Mouse (Mus musculus) stomach, embryonic 16.5 days (tissue): ENCODE data around the gene Mapk6. TPM values are rescaled to one million over a fixed set of nuclear protein-coding genes. Genes with fewer than 3 reads are reported as not detected.

Experiments used
- ATAC-seq: fragments of 200-750 bp; cut with Nextera tagmentation; 2 replicates; pipeline ENCODE4 v1.8.0; 2017; ENCODE audit warnings: moderate number of reproducible peaks, moderate TSS enrichment; ENCODE audit not compliant: insufficient read depth, low FRiP score
- H3K27ac ChIP-seq: fragments of 300-500 bp; sonication (generic); 2 replicates; pipeline ENCODE4 v1.5.1; 2014; ENCODE audit warnings: low read length
- H3K27me3 ChIP-seq: fragments of 300-500 bp; sonication (generic); 2 replicates; pipeline ENCODE4 v1.6.1; 2014; ENCODE audit warnings: low read length, control low read depth, mixed read lengths; ENCODE audit not compliant: control insufficient read depth, insufficient read depth
- H3K36me3 ChIP-seq: fragments of 300-500 bp; sonication (generic); 2 replicates; pipeline ENCODE4 v1.6.1; 2014; ENCODE audit warnings: low read length; ENCODE audit not compliant: control insufficient read depth, insufficient read depth
- H3K4me1 ChIP-seq: fragments of 300-500 bp; sonication (generic); 2 replicates; pipeline ENCODE4 v1.6.1; 2014; ENCODE audit warnings: low read length, control low read depth, mixed read lengths; ENCODE audit not compliant: control insufficient read depth, insufficient read depth
- H3K4me2 ChIP-seq: fragments of 300-500 bp; sonication (generic); 2 replicates; pipeline ENCODE4 v1.6.1; 2014; ENCODE audit warnings: low read depth, low read length, mixed read lengths
- H3K4me3 ChIP-seq: fragments of 300-500 bp; sonication (generic); replicated peaks from 2 replicates; pipeline ENCODE4 v1.5.1; 2014; ENCODE audit warnings: mild to moderate bottlenecking, low read length
- H3K9ac ChIP-seq: fragments of 300-500 bp; sonication (generic); 2 replicates; pipeline ENCODE4 v1.6.1; 2014; ENCODE audit warnings: low read length
- H3K9me3 ChIP-seq: fragments of 300-500 bp; sonication (generic); replicated peaks from 2 replicates; pipeline ENCODE4 v1.6.1; 2016; ENCODE audit warnings: low read length, control low read depth; ENCODE audit not compliant: control insufficient read depth
- WGBS: fragments of 180-500 bp; shearing (Covaris S2); extraction: QIAGEN DNeasy Blood & Tissue Kit; methylation state at CpG from one replicate; pipeline ENCODE4 v1.1.7; 2014; 5-methylcytosine and 5-hydroxymethylcytosine counted together
- polyA plus RNA-seq: library from polyadenylated mRNA; unstranded; fragments of >200 nt; fragmentation: Nextera tagmentation; extraction: Ambion mirVana; gene quantifications from 2 replicates; pipeline ENCODE4 v1.2.1, GENCODE M21; 2015

The Mapk6 gene
- polyA plus RNA-seq, 1 experiment from 2014 or later = 49.1 TPM

DNA sequence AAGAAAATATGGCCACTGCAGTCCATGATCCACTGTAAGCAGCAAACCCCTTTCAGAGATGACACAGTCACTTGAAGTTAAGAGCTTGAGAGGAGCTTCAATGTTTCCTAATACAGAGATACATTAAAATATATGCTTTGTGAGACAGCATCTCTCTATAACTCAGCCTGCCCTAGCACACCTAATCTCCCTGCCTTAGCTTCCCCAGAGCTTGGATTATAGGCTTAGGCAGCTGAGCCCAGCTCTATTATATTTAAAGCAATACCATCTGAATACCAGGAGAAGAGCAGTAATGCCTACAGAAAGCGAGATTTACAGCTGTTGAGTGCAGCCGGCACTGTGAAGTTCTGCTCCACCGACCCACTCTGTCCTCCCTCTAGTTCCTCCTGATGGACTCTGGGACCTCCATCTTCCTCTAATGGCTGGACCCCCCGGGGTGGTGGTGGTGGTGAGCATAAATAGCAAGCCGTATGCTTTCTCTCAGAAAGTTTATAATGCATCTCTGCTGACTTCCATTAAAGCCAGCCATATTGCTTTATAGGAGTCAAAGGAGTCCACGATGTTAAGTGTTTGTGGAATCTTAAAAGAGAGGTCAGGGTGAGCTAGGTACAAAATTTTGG is 1.2 kb upstream of the Mapk6 start:
- no peaks in the 10 kb centered on the region for H3K27me3 ChIP-seq
- H3K4me1 ChIP-seq = peaks cover 21% of the 10 kb centered on the region
- H3K36me3 ChIP-seq = no peaks in the 10 kb centered on the region
- H3K9me3 ChIP-seq = no peaks in the 10 kb centered on the region
- peak overlapping the region; percentile 94 for H3K4me2 ChIP-seq
- H3K27ac ChIP-seq = peak overlapping the region; percentile 96
- no peak for ATAC-seq
- no peak overlapping the region for H3K9ac ChIP-seq
- WGBS = 66% methylated on average over 6 of the region's 6 CpGs
- no peak overlapping the region for H3K4me3 ChIP-seq

DNA sequence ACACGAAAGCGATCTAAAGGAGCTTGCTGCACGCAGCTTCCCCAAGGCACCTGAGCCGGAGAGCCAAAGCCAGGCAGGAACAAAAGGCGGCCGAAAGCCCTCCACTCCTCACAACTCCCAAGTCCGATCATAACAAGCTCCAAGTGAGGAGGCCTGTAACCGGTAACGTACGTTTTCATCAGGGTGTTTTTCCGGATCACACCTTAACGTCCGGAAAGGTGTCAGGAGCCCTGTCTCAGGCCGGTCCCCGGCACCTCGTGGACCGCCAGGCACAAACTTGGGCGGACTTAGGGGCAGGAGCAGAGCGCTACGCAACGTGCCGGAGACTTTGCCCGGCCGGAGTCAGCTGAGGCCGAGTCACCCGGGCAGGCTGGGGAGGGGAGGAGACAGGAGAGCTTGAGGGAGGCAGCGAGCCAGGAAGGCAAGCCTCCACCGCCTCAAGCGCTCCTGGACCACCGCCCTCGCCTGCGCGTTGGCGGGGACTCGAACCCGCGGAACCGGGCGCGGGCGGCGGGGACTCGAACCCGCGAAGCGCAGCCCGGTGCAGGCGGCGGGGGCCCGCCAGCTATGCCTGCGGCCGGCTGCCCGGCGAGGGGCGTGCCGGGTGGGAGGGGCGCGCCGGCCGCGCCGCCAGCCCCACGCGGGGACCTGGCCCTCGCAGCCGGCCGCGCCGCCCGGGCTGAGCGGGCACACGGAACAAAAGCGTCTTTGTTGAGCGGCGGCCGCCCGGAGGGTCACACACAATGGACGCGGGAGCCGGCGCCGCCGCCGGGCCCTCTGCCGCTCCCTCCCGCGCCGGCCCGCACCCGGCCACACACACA is 564 bp downstream of the Mapk6 start:
- Histone ChIP-seq H3K36me3 (no peaks in the 10 kb centered on the region), H3K27me3 (no peaks in the 10 kb centered on the region), H3K4me1 (peaks cover 26% of the 10 kb centered on the region), H3K9me3 (no peaks in the 10 kb centered on the region), H3K4me3 (peak overlapping the region; percentile 65), H3K27ac (peak overlapping the region; percentile 96), H3K9ac (peak overlapping the region; percentile 91), H3K4me2 (peak overlapping the region; percentile 88)
- peak; percentile 85 for ATAC-seq
- under 1% methylated on average over 85 of the region's 90 CpGs for WGBS

DNA sequence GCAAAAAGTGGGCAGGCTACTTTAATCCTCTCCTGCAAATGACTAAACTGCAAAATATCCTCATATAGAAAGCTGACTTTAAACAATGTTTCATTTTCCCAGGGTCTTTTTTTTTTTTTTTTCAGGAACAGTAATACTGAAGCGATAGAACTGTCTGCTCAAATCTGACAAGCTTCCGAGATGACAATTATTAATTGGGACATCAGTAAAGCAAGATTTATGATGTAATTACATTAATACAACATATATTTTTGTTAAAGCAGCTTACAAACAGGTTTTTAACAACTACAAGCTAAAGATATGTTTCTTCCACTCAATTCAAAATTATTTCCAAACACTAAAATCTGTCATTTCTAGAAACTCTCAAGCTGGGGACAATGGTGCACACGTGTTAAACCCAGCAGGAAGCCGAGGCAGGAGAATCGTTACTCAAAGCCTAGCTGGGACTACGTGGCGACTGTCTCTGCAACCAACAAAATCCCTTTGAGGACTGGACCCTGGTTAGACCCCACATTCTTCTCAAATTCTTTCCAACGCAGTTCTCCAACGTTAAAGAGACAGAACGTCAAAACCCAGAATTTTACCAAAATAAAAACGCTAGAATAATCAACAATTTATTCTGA is 1.5 kb downstream of the Mapk6 start:
- no peak for ATAC-seq
- H3K27ac ChIP-seq = peak overlapping the region; percentile 96

DNA sequence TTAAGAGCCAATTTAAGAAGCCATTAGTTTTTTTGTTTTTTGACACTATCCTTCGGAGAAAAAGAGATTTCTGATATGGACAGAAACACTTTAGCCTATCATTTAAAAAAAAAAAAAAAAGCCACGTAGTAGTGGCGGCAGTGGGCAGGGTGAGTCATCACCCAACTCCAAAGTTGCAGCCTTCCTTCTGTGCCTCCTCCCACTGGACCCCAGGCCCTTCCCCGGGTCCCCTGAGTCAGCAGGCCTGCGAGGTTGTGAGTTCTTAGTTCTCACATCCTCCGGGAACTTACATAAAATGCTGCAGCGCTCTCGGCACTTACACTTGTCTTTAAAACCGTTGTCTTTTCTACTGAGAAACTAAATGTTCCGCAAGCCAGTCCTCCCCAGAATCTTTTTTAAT is 2.0 kb downstream of the Mapk6 start:
- no peak for ATAC-seq
- Histone ChIP-seq H3K4me2 (peak overlapping the region; percentile 88), H3K4me1 (peaks cover 19% of the 10 kb centered on the region), H3K36me3 (no peaks in the 10 kb centered on the region), H3K27ac (peak overlapping the region; percentile 67), H3K9me3 (no peaks in the 10 kb centered on the region), H3K27me3 (no peaks in the 10 kb centered on the region), H3K9ac (peak overlapping the region; percentile 56), H3K4me3 (peak overlapping the region; percentile 30)
- WGBS = 11% methylated on average over 10 of the region's 10 CpGs

More for the DNA sequence above, 1.5 kb downstream of the Mapk6 start:
- peaks cover 22% of the 10 kb centered on the region for H3K4me1 ChIP-seq
- no peaks in the 10 kb centered on the region for H3K9me3 ChIP-seq
- no peaks in the 10 kb centered on the region for H3K36me3 ChIP-seq
- WGBS = 4% methylated on average over 11 of the region's 11 CpGs
- peak overlapping the region; percentile 88 for H3K4me2 ChIP-seq
- H3K4me3 ChIP-seq = peak overlapping the region; percentile 65
- no peaks in the 10 kb centered on the region for H3K27me3 ChIP-seq
- peak overlapping the region; percentile 91 for H3K9ac ChIP-seq

DNA sequence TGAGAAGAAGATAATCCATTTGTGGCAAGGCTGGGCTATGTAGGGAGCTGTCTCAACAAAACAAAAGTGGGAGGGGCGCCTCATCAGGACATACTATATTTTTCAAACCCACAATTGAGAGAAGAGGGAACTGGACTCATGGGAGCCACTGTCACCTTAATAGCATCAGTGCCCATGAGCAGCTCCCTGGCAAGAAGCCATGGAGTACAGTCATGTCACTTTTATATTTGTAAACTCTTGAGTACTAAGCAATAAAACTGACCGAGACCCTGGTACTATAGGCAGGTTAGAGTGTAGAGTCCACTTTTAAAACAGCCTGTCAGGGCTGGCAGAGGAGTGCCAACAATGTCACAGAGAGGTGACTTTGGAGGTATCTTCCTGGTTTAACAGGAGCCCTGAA is 3.7 kb downstream of the Mapk6 start:
- Histone ChIP-seq H3K4me2 (no peak overlapping the region), H3K9me3 (no peaks in the 10 kb centered on the region), H3K27me3 (no peaks in the 10 kb centered on the region), H3K27ac (no peak overlapping the region), H3K9ac (no peak overlapping the region), H3K36me3 (no peaks in the 10 kb centered on the region), H3K4me3 (no peak overlapping the region), H3K4me1 (peaks cover 29% of the 10 kb centered on the region)
- 83% methylated on average over 2 of the region's 2 CpGs for WGBS
- ATAC-seq = no peak

DNA sequence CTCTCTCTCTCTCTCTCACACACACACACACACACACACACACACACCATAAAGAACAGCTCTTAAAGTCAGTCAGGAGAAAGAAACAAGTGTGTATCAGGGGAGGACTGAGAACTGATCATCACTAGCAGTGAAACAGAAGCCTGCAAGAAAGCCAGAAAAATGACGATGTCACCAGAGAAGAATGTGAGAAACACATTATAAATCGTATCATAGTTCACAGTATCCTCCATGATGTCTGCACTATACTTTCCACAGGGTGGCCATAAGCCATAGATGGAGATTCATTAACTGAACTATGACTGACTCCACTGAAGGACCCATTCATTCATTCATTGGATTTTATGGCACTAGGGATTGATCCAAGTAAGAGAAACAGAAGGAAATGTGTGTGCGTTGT is 6.3 kb downstream of the Mapk6 start:
- Histone ChIP-seq H3K27me3 (no peaks in the 10 kb centered on the region), H3K36me3 (no peaks in the 10 kb centered on the region), H3K4me3 (no peak overlapping the region), H3K9ac (no peak overlapping the region), H3K4me1 (peaks cover 33% of the 10 kb centered on the region), H3K4me2 (no peak overlapping the region), H3K9me3 (no peaks in the 10 kb centered on the region), H3K27ac (no peak overlapping the region)
- WGBS = 55% methylated on average over 3 of the region's 3 CpGs
- no peak for ATAC-seq

DNA sequence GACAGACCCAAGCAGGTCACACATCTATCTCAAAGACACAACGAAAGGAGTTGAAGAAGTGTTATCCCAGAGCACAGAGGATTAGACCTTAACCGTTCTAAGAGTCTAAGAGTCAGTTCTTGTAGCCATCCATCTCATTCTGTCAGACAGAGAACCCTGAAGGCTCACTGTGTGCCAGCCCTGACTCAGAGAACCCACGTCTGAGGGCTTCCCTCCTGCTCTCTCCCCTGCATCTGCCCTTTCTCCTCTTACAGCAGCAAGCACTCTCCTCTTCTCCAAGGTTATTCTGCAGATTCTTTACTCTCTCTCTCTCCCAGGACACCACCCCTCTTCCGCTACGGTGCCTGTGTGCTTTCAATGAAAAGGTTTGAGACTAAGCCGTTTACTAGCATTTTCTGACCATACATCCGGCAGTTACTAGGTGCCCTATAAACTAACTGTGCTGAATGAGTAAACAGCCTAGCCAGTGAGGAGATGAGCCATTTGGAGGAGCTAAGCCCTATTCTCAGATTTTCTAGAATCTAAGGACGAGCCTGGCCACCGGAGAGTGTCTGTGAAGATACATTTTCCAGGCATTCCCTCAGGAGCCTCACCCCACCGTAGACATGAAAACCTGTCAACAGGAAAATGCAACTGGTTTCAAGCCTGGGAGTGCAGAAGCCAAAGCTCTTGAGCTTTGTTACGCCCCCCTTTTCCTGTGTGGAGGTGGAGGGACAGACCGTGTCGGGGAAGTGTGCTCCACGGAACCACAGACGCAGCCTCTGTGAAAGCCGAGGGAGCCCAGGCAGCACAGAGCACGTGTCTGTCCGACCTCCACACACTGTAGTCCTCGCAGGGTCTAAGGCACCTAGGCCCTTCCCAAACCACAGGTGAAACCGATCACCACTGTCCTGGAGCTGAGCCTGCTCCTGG is 8.0 kb downstream of the Mapk6 start:
- Histone ChIP-seq H3K4me3 (no peak overlapping the region), H3K9me3 (no peaks in the 10 kb centered on the region), H3K27ac (no peak overlapping the region), H3K4me2 (no peak overlapping the region), H3K36me3 (no peaks in the 10 kb centered on the region), H3K27me3 (no peaks in the 10 kb centered on the region), H3K4me1 (peaks cover 24% of the 10 kb centered on the region), H3K9ac (peak overlapping the region; percentile 46)
- no peak for ATAC-seq
- WGBS = 51% methylated on average over 20 of the region's 20 CpGs

DNA sequence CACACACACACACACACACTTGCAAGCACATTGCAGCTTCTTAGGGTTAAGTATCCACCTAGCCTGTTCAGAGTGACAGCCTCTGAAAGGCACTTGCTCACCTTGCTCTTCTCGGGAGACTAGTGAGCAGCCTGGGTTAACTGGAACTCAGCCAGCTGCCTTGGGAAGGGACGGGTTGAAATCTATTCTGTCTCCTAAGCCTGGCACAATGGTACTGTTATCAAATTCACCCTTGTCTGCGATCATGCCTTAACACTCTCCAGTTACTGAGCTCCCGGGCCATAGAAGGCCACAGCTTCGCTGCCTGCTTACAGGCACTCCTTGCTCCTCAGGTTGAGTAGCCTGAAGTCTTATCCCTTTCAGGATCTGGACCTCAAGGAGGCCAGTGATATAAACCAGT is 9.2 kb downstream of the Mapk6 start:
- peak; percentile 40; the same call in 1 of the 2 replicates for ATAC-seq
- Histone ChIP-seq H3K4me3 (no peak overlapping the region), H3K4me1 (peaks cover 24% of the 10 kb centered on the region), H3K36me3 (no peaks in the 10 kb centered on the region), H3K27ac (no peak overlapping the region), H3K4me2 (no peak overlapping the region), H3K9me3 (no peaks in the 10 kb centered on the region), H3K27me3 (no peaks in the 10 kb centered on the region), H3K9ac (no peak overlapping the region)
- 53% methylated on average over 5 of the region's 5 CpGs for WGBS
